Mouse (Mus musculus) cortical plate, adult 2 months (tissue): ENCODE data around the gene Pigg.
A peak's percentile ranks its signal among the peaks of the same experiment; 100 is the strongest.

Source experiments
- CTCF ChIP-seq: fragments of 200-500 bp; IDR thresholded peaks from 2 replicates; pipeline ENCODE4 v1.5.1; 2011; ENCODE audit warnings: mild to moderate bottlenecking, control low read depth, low read length; ENCODE audit not compliant: insufficient read depth; ENCODE audit errors: extremely low read depth
- POLR2A ChIP-seq: fragments of 200-500 bp; IDR thresholded peaks from 2 replicates; pipeline ENCODE4 v1.6.1; 2011; ENCODE audit warnings: mild to moderate bottlenecking, low read length, control low read depth; ENCODE audit not compliant: insufficient read depth; ENCODE audit errors: extremely low read depth

DNA sequence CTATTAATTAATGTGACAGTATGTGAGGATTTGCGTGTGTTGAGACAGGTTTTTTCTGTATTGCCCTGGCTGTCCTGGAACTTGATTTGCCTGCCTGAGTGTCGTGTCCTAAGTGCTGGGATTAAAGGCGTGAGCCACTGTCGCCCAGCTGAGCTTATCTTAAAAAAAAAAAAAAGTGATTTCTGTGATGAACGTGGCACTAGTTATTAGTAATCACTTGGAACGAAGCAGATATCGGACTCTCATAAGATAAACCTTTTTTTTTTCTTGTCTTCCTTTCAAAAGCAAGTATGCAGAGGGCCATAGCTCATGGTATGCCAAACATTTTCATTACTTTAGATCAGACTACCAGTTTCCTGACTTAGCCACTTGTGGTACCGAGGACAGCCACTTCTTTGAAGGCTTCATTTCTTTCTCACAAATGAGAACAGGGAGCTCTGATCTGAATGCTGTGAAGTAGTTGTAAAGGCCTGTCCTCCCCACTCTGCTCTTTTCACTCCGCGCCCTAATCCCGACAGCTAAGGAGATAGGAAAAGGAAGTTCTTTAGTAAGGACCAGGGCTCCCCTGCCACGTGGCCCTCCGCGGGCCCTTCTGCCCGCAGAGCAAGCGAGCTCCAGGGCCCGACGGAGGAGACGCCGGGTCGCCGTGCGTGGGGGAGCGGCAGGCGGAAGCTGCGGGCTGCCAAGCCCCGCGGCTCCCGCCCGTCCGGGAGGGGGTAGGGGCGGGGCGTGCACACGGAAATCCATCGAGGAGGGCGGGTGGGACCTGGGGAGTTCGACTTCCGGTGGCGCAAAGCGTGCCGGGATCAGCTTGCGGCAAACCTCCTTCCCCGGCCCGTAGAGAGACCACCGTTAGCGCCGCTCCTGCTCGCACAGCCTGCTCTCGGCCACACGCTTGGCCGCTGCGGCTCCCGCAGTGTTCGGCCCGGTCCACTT lies 44.0 kb upstream of the Pigg start, which contains the start of gene Dr1:
- TF ChIP-seq CTCF = no peak
- TF ChIP-seq POLR2A = peak; percentile 76
